Mouse (Mus musculus): ENCODE data around the gene Spindoc. TPM values are rescaled to one million over a fixed set of nuclear protein-coding genes. Genes with fewer than 3 reads are reported as not detected.

The Spindoc gene
- total and polyA plus RNA-seq, 3 experiments, result 9.0 to 21.7 (median 10.6) TPM

DNA sequence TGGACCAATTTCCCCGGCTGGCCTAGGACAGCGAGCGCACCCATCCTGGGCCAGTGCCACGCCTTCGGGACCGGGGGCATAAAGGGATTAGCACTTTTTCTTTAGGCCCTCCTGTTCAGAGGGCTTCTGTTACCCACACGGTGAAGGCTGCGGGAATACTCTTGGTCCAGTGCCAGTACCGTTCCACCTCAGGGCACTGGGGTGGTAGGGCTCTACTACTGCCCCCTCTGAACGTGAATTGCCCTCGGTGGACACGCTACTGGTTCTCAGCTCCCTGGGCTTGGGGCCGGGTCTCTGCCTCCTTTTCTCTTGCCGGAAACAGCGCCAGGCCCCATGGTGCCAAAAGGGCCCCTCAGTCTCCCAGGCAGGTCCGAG, 40.8 kb upstream of the Spindoc start:
- no peaks in the 10 kb centered on the region for H3K27me3 ChIP-seq (replicated peaks)
- H3K9ac ChIP-seq (ENCODE audit: insufficient read depth, low read depth), result no peak overlapping the region
- DNase-seq (ENCODE audit: extremely low read depth), result no peak
- dilution Hi-C loops (cut with MboI; ENCODE audit: extremely low pct_ligation_motif_present, extremely low pct_unique_long_range_greater_than_20kb, low sequenced_read_pairs), result no loop called here
- peaks cover 14% of the 10 kb centered on the region for H3K9me3 ChIP-seq (replicated peaks; ENCODE audit: low read length)
- in situ Hi-C loops (cut with MboI; ENCODE audit: low pct_ligation_motif_present, low pct_unique_long_range_greater_than_20kb, low sequenced_read_pairs), result loop anchor here (25.0 kb wide), 1 partner anchor 361 kb away; the partner anchor contains the start of gene Macrod1
- H3K79me2 ChIP-seq (replicated peaks; ENCODE audit: control insufficient read depth, extremely low read depth, insufficient read depth, poor library complexity, severe bottlenecking), result peaks cover 10% of the 10 kb centered on the region
- no peak overlapping the region for H3K4me3 ChIP-seq (replicated peaks in 1 of 3; ENCODE audit: low read depth in 2 of 3, low read length in 2 of 3, poor library complexity in 1 of 3)
- H3K27ac ChIP-seq (ENCODE audit: insufficient read depth, low read depth), result no peak overlapping the region
- no peak overlapping the region for H3K4me2 ChIP-seq (ENCODE audit: insufficient read depth, low read depth, poor library complexity, severe bottlenecking)
- H3K4me1 ChIP-seq (ENCODE audit: control insufficient read depth in 1 of 2, insufficient read depth in 2 of 2), result peaks cover 11 to 72% of the 10 kb centered on the region in 2 experiments
- peaks cover 53 to 72% of the 10 kb centered on the region in 2 experiments for H3K36me3 ChIP-seq (replicated peaks in 1 of 2; ENCODE audit: control insufficient read depth in 1 of 2, insufficient read depth in 1 of 2, low read length in 1 of 2)
- TF ChIP-seq SIN3A (IDR thresholded peaks at IDR 0.05; ENCODE audit: low read length) (no peak), PAX5 (IDR thresholded peaks at IDR 0.05; ENCODE audit: low read length) (no peak)

- no peak for DNase-seq (ENCODE audit: extremely low read depth)
- TF ChIP-seq USF2 (conservative IDR thresholded peaks at IDR 0.05; ENCODE audit: low read depth, low read length), result no peak
- TF ChIP-seq ZMIZ1 (IDR thresholded peaks at IDR 0.05; ENCODE audit: low read depth, low read length), result no peak
- no peak for TF ChIP-seq EP300 (IDR thresholded peaks at IDR 0.05; ENCODE audit: low read length)
- no peak for TF ChIP-seq PAX5 (IDR thresholded peaks at IDR 0.05; ENCODE audit: low read length)
- TF ChIP-seq TBP (conservative IDR thresholded peaks at IDR 0.05; ENCODE audit: low read depth, low read length), result no peak
- no peak for TF ChIP-seq NRF1 (IDR thresholded peaks at IDR 0.05; ENCODE audit: low read depth, low read length)
- TF ChIP-seq ZC3H11A (IDR thresholded peaks at IDR 0.05; ENCODE audit: low read depth, low read length), result no peak
- no peak for TF ChIP-seq MAFK (IDR thresholded peaks at IDR 0.05; ENCODE audit: insufficient replicate concordance, low read length)
- no peak for TF ChIP-seq MXI1 (IDR thresholded peaks at IDR 0.05; ENCODE audit: low read depth, low read length)
- no peak for TF ChIP-seq E2F4 (IDR thresholded peaks at IDR 0.05; ENCODE audit: insufficient replicate concordance, low read depth, low read length)
- no peak for TF ChIP-seq POLR2A (IDR thresholded peaks at IDR 0.05; ENCODE audit: low read depth, low read length)
- no peak for TF ChIP-seq UBTF (IDR thresholded peaks at IDR 0.05; ENCODE audit: low read depth, low read length)
- TF ChIP-seq JUND (conservative IDR thresholded peaks at IDR 0.05; ENCODE audit: low read depth, low read length), result no peak
- H3K4me2 ChIP-seq (ENCODE audit: insufficient read depth, low read depth, poor library complexity, severe bottlenecking), result no peak overlapping the region
- H3K27ac ChIP-seq (ENCODE audit: insufficient read depth, low read depth), result no peak overlapping the region
- peaks cover 11 to 72% of the 10 kb centered on the region in 2 experiments for H3K4me1 ChIP-seq (ENCODE audit: control insufficient read depth in 1 of 2, insufficient read depth in 2 of 2)
- H3K9ac ChIP-seq (ENCODE audit: insufficient read depth, low read depth), result no peak overlapping the region
- H3K36me3 ChIP-seq (replicated peaks in 1 of 2; ENCODE audit: control insufficient read depth in 1 of 2, insufficient read depth in 1 of 2, low read length in 1 of 2), result peaks cover 48 to 67% of the 10 kb centered on the region in 2 experiments
- H3K9me3 ChIP-seq (replicated peaks; ENCODE audit: low read length), result peaks cover 14% of the 10 kb centered on the region
- H3K79me2 ChIP-seq (replicated peaks; ENCODE audit: control insufficient read depth, extremely low read depth, insufficient read depth, poor library complexity, severe bottlenecking), result peaks cover 11% of the 10 kb centered on the region
- no peaks in the 10 kb centered on the region for H3K27me3 ChIP-seq (replicated peaks)
- dilution Hi-C loops (cut with MboI; ENCODE audit: extremely low pct_ligation_motif_present, extremely low pct_unique_long_range_greater_than_20kb, low sequenced_read_pairs) (no loop called here), in situ Hi-C loops (cut with MboI; ENCODE audit: low pct_ligation_motif_present, low pct_unique_long_range_greater_than_20kb, low sequenced_read_pairs) (loop anchor here (25.0 kb wide), 1 partner anchor 361 kb away; the partner anchor contains the start of gene Macrod1)
- H3K4me3 ChIP-seq (replicated peaks in 1 of 3; ENCODE audit: low read depth in 2 of 3, low read length in 2 of 3, poor library complexity in 1 of 3), result no peak overlapping the region
Observed at GRCm38 (mm10) chr19:7423028-7423655, 40.3 kb upstream of the Spindoc start.

Measured in CH12.LX (cell line).